Mouse (Mus musculus) forebrain, embryonic 16.5 days (tissue): Measurements from ENCODE around the gene Zfp273. TPM values are rescaled to one million over a fixed set of nuclear protein-coding genes. Genes with fewer than 3 reads are reported as not detected.
"Not testable (repeated sequence)": the region's sequence is repeated elsewhere in the genome, so short reads cannot be mapped to it uniquely, and the experiment has no call there.

Experiments
- ATAC-seq: fragments of 200-750 bp; cut with Nextera tagmentation; 2 replicates; pipeline ENCODE4 v1.8.0; 2017; ENCODE audit warnings: mild to moderate bottlenecking, moderate library complexity
- H3K27ac ChIP-seq: fragments of 300-500 bp; sonication (generic); 2 replicates; pipeline ENCODE4 v1.5.1; 2014; ENCODE audit warnings: low read length, control low read depth
- H3K27me3 ChIP-seq: fragments of 300-500 bp; sonication (generic); replicated peaks from 2 replicates; pipeline ENCODE4 v1.6.1; 2014; ENCODE audit warnings: low read length; ENCODE audit not compliant: control insufficient read depth, insufficient read depth
- H3K36me3 ChIP-seq: fragments of 300-500 bp; sonication (generic); 2 replicates; pipeline ENCODE4 v1.6.1; 2014; ENCODE audit not compliant: control insufficient read depth, insufficient read depth
- H3K4me1 ChIP-seq: fragments of 300-500 bp; sonication (generic); replicated peaks from 2 replicates; pipeline ENCODE4 v1.6.1; 2014; ENCODE audit warnings: low read length; ENCODE audit not compliant: control insufficient read depth, insufficient read depth
- H3K4me2 ChIP-seq: fragments of 300-500 bp; sonication (generic); 2 replicates; pipeline ENCODE4 v1.6.1; 2014; ENCODE audit warnings: mild to moderate bottlenecking, low read length, control low read depth
- H3K4me3 ChIP-seq: fragments of 300-500 bp; sonication (generic); replicated peaks from 2 replicates; pipeline ENCODE4 v1.5.1; 2014; ENCODE audit warnings: mild to moderate bottlenecking, low read length, control low read depth
- H3K9ac ChIP-seq: fragments of 300-500 bp; sonication (generic); replicated peaks from 2 replicates; pipeline ENCODE4 v1.6.1; 2014; ENCODE audit warnings: low read depth, low read length, control low read depth
- H3K9me3 ChIP-seq: fragments of 300-500 bp; sonication (generic); 2 replicates; pipeline ENCODE4 v1.6.1; 2016; ENCODE audit warnings: low read length; ENCODE audit not compliant: control insufficient read depth
- WGBS: fragments of 180-500 bp; shearing (Covaris S2); extraction: QIAGEN DNeasy Blood & Tissue Kit; methylation state at CpG from one replicate; pipeline ENCODE4 v1.1.7; 2014; 5-methylcytosine and 5-hydroxymethylcytosine counted together
- polyA plus RNA-seq: library from polyadenylated mRNA; unstranded; fragments of >200 nt; fragmentation: Nextera tagmentation; extraction: Ambion mirVana; gene quantifications from 2 replicates; pipeline ENCODE4 v1.2.1, GENCODE M21; 2015

The Zfp273 gene
- polyA plus RNA-seq, 1 experiment from 2014 or later, result 17.0 TPM

- Histone ChIP-seq H3K9me3 (peaks cover 4% of the 10 kb centered on the region), H3K4me1 (peaks cover 3% of the 10 kb centered on the region; the same call in 1 of the 2 replicates), H3K4me2 (peak within 1 kb of the TSS; percentile 77), H3K36me3 (peaks cover 8% of the 10 kb centered on the region), H3K9ac (peak within 1 kb of the TSS; percentile 70), H3K4me3 (peak within 1 kb of the TSS; percentile 66), H3K27me3 (no peaks in the 10 kb centered on the region), H3K27ac (peak within 1 kb of the TSS; percentile 60; the same call in 1 of the 2 replicates)
- peak; percentile 85 for ATAC-seq
- WGBS, result 3% methylated on average over 14 of the region's 14 CpGs
Observed at GRCm38 (mm10) chr13:67830911-67831336, 17.4 kb downstream of the Zfp273 start, which contains the start of gene Gm10037. TSS of gene Gm10037 (plus strand) at chr13:67831106.

- H3K4me3 ChIP-seq, ATAC-seq, H3K27ac ChIP-seq, H3K4me2 ChIP-seq, H3K9me3 ChIP-seq, H3K4me1 ChIP-seq, H3K36me3 ChIP-seq, H3K9ac ChIP-seq, H3K27me3 ChIP-seq: not testable (repeated sequence)
Observed at GRCm38 (mm10) chr13:67833137-67833536, 19.6 kb downstream of the Zfp273 start.

GRCm38 (mm10) chr13:67843775-67844118 is 30.2 kb downstream of the Zfp273 start:
- Histone ChIP-seq H3K4me3 (peak overlapping the region; percentile 49), H3K9me3 (no peaks in the 10 kb centered on the region), H3K9ac (peak overlapping the region; percentile 49; the same call in 1 of the 2 replicates), H3K4me2 (peak overlapping the region; percentile 63), H3K27me3 (no peaks in the 10 kb centered on the region), H3K27ac (peak overlapping the region; percentile 67), H3K36me3 (no peaks in the 10 kb centered on the region), H3K4me1 (peaks cover 5% of the 10 kb centered on the region; the same call in 1 of the 2 replicates)
- 40% methylated on average over 6 of the region's 6 CpGs for WGBS
- no peak; the same call in none of the 2 replicates for ATAC-seq

- Histone ChIP-seq H3K4me1 (peaks cover 5% of the 10 kb centered on the region; the same call in 1 of the 2 replicates), H3K9ac (peak overlapping the region; percentile 58), H3K9me3 (no peaks in the 10 kb centered on the region), H3K4me2 (peak overlapping the region; percentile 63), H3K4me3 (peak overlapping the region; percentile 49), H3K27me3 (no peaks in the 10 kb centered on the region), H3K36me3 (no peaks in the 10 kb centered on the region), H3K27ac (peak overlapping the region; percentile 67)
- peak; percentile 89 for ATAC-seq
- under 1% methylated on average over 14 of the region's 19 CpGs for WGBS
Observed at GRCm38 (mm10) chr13:67844119-67844852, 30.7 kb downstream of the Zfp273 start.

GRCm38 (mm10) chr13:67844853-67845194 is 31.3 kb downstream of the Zfp273 start:
- Histone ChIP-seq H3K4me3 (peak overlapping the region; percentile 49), H3K27ac (no peak overlapping the region), H3K9me3 (no peaks in the 10 kb centered on the region), H3K36me3 (no peaks in the 10 kb centered on the region), H3K9ac (peak overlapping the region; percentile 58), H3K4me2 (peak overlapping the region; percentile 63), H3K27me3 (no peaks in the 10 kb centered on the region), H3K4me1 (peaks cover 5% of the 10 kb centered on the region; the same call in 1 of the 2 replicates)
- ATAC-seq, result peak; percentile 62
- 11% methylated on average over 8 of the region's 8 CpGs for WGBS

- ATAC-seq, result no peak
- Histone ChIP-seq H3K9ac (no peak overlapping the region), H3K4me1 (no peaks in the 10 kb centered on the region), H3K4me3 (no peak overlapping the region), H3K27me3 (no peaks in the 10 kb centered on the region), H3K4me2 (no peak overlapping the region), H3K9me3 (no peaks in the 10 kb centered on the region), H3K36me3 (no peaks in the 10 kb centered on the region), H3K27ac (no peak overlapping the region)
- WGBS, result 89% methylated on average over 3 of the region's 3 CpGs
Observed at GRCm38 (mm10) chr13:67850361-67850760, 36.8 kb downstream of the Zfp273 start.

- no peak for ATAC-seq
- 87% methylated on average over 6 of the region's 6 CpGs for whole genome bisulfite sequencing
- H3K9me3 ChIP-seq, result no peaks in the 10 kb centered on the region
- no peaks in the 10 kb centered on the region for H3K27me3 ChIP-seq
- H3K4me1 ChIP-seq, result no peaks in the 10 kb centered on the region
- no peak overlapping the region for H3K9ac ChIP-seq
- H3K27ac ChIP-seq, result no peak overlapping the region
- H3K4me2 ChIP-seq, result no peak overlapping the region
- H3K4me3 ChIP-seq, result no peak overlapping the region
- H3K36me3 ChIP-seq, result no peaks in the 10 kb centered on the region
Observed at GRCm38 (mm10) chr13:67853130-67853529, 39.6 kb downstream of the Zfp273 start.

GRCm38 (mm10) chr13:67853983-67854382 is 40.4 kb downstream of the Zfp273 start:
- WGBS, result 81% methylated on average over 2 of the region's 2 CpGs
- Histone ChIP-seq H3K27me3 (no peaks in the 10 kb centered on the region), H3K36me3 (no peaks in the 10 kb centered on the region), H3K9ac (no peak overlapping the region), H3K4me3 (no peak overlapping the region), H3K9me3 (no peaks in the 10 kb centered on the region), H3K4me1 (no peaks in the 10 kb centered on the region), H3K4me2 (no peak overlapping the region), H3K27ac (no peak overlapping the region)
- no peak for ATAC-seq

- H3K36me3 ChIP-seq, result no peaks in the 10 kb centered on the region
- no peaks in the 10 kb centered on the region for H3K9me3 ChIP-seq
- WGBS, result 6% methylated on average over 1 of the region's 1 CpGs
- H3K27ac ChIP-seq, result no peak overlapping the region
- H3K27me3 ChIP-seq, result no peaks in the 10 kb centered on the region
- no peak overlapping the region for H3K4me3 ChIP-seq
- no peaks in the 10 kb centered on the region for H3K4me1 ChIP-seq
- no peak overlapping the region for H3K4me2 ChIP-seq
- no peak overlapping the region for H3K9ac ChIP-seq
- no peak for ATAC-seq
Observed at GRCm38 (mm10) chr13:67857317-67857716, 43.8 kb downstream of the Zfp273 start.
